Mouse (Mus musculus) MEL (cell line): ENCODE data around the gene Chka. TPM values are rescaled to one million over a fixed set of nuclear protein-coding genes. Genes with fewer than 3 reads are reported as not detected.

Experiments
- DNase-seq: peaks from one replicate; pipeline ENCODE4 v3.0.0; 2011; ENCODE audit warnings: low read depth, low spot score
- H3K27ac ChIP-seq: 2 replicates; pipeline ENCODE4 v1.5.1; 2012; ENCODE audit warnings: low read depth, mild to moderate bottlenecking, control low read depth, low read length, moderate library complexity; ENCODE audit not compliant: control insufficient read depth
- H3K27me3 ChIP-seq, 2 experiments: fragments of 150-350 bp in 1 of 2; sonication (generic) in 1 of 2; 2 replicates each; pipeline ENCODE4 v1.6.1; 2012; ENCODE audit warnings: low read length in 2 of 2, mild to moderate bottlenecking in 2 of 2, improper control_type of control experiment in 1 of 2, moderate library complexity in 1 of 2; ENCODE audit not compliant: insufficient read depth in 2 of 2, control insufficient read depth in 1 of 2
- H3K36me3 ChIP-seq, 2 experiments: 2 replicates each; pipeline ENCODE4 v1.6.1; 2012 to 2014; ENCODE audit warnings: low read length in 2 of 2, improper control_type of control experiment in 1 of 2, inconsistent platforms in 1 of 2, mild to moderate bottlenecking in 1 of 2; ENCODE audit not compliant: insufficient read depth in 2 of 2, control insufficient read depth in 1 of 2
- H3K4me1 ChIP-seq, 2 experiments: fragments of 150-350 bp in 1 of 2; sonication (generic) in 1 of 2; 2 replicates each; pipeline ENCODE4 v1.6.1; 2012; ENCODE audit warnings: low read length in 2 of 2, improper control_type of control experiment in 1 of 2, mild to moderate bottlenecking in 1 of 2; ENCODE audit not compliant: insufficient read depth in 2 of 2, control insufficient read depth in 1 of 2
- H3K4me3 ChIP-seq, 2 experiments: fragments of 150-350 bp in 1 of 2; sonication (generic) in 1 of 2; 2 replicates each; pipeline ENCODE4 v1.5.1; 2012; ENCODE audit warnings: low read depth in 2 of 2, low read length in 2 of 2, mild to moderate bottlenecking in 2 of 2, moderate library complexity in 2 of 2, control low read depth in 1 of 2, improper control_type of control experiment in 1 of 2; ENCODE audit not compliant: control insufficient read depth in 1 of 2, insufficient read depth in 1 of 2
- H3K79me2 ChIP-seq: 2 replicates; pipeline ENCODE4 v1.6.1; 2012; ENCODE audit warnings: mild to moderate bottlenecking, low read length, moderate library complexity; ENCODE audit not compliant: control insufficient read depth, poor library complexity, insufficient read depth
- H3K9ac ChIP-seq: 2 replicates; pipeline ENCODE4 v1.6.1; 2012; ENCODE audit warnings: low read depth, mild to moderate bottlenecking, control low read depth, low read length, moderate library complexity; ENCODE audit not compliant: control insufficient read depth, poor library complexity, severe bottlenecking
- H3K9me3 ChIP-seq: fragments of 150-350 bp; sonication (generic); replicated peaks from 2 replicates; pipeline ENCODE4 v1.6.1; 2012; ENCODE audit warnings: mild to moderate bottlenecking, low read length, improper control_type of control experiment, moderate library complexity; ENCODE audit not compliant: insufficient read depth
- E2F4 ChIP-seq: IDR thresholded peaks from 2 replicates; pipeline ENCODE4 v1.6.1; 2011; ENCODE audit warnings: low read depth, low read length, improper control_type of control experiment, borderline replicate concordance
- ELF1 ChIP-seq: IDR thresholded peaks from 2 replicates; pipeline ENCODE4 v1.6.1; 2014; ENCODE audit warnings: low read depth, mild to moderate bottlenecking, inconsistent platforms, low read length, improper control_type of control experiment, moderate library complexity
- GABPA ChIP-seq: IDR thresholded peaks from 2 replicates; pipeline ENCODE4 v1.6.1; 2012; ENCODE audit warnings: low read depth, mild to moderate bottlenecking, inconsistent platforms, low read length, improper control_type of control experiment, moderate library complexity
- GATA1 ChIP-seq: IDR thresholded peaks from 2 replicates; pipeline ENCODE4 v1.6.1; 2011; ENCODE audit warnings: low read depth, low read length, improper control_type of control experiment
- MAX ChIP-seq: IDR thresholded peaks from 2 replicates; pipeline ENCODE4 v1.6.1; 2011; ENCODE audit warnings: low read length, improper control_type of control experiment
- MAZ ChIP-seq: IDR thresholded peaks from 2 replicates; pipeline ENCODE4 v1.6.1; 2012; ENCODE audit warnings: low read depth, mild to moderate bottlenecking, inconsistent platforms, low read length, improper control_type of control experiment
- MEF2A ChIP-seq: IDR thresholded peaks from 2 replicates; pipeline ENCODE4 v1.6.1; 2014; ENCODE audit warnings: low read depth, mild to moderate bottlenecking, inconsistent platforms, low read length, improper control_type of control experiment; ENCODE audit not compliant: poor library complexity, insufficient replicate concordance, severe bottlenecking; ENCODE audit errors: extremely low read depth
- MXI1 ChIP-seq: IDR thresholded peaks from 2 replicates; pipeline ENCODE4 v1.6.1; 2011; ENCODE audit warnings: mild to moderate bottlenecking, low read depth, low read length, improper control_type of control experiment
- MYB ChIP-seq: IDR thresholded peaks from 2 replicates; pipeline ENCODE4 v1.6.1; 2011; ENCODE audit warnings: mild to moderate bottlenecking, low read depth, low read length, improper control_type of control experiment
- MYC ChIP-seq: IDR thresholded peaks from 2 replicates; pipeline ENCODE4 v1.6.1; 2011; ENCODE audit warnings: low read depth, mild to moderate bottlenecking, low read length, improper control_type of control experiment, moderate library complexity
- NRF1 ChIP-seq: IDR thresholded peaks from 2 replicates; pipeline ENCODE4 v1.6.1; 2014; ENCODE audit warnings: low read depth, mild to moderate bottlenecking, inconsistent platforms, low read length, improper control_type of control experiment, moderate library complexity; ENCODE audit not compliant: poor library complexity, insufficient read depth, severe bottlenecking
- POLR2AphosphoS2 ChIP-seq: IDR thresholded peaks from 2 replicates; pipeline ENCODE4 v1.6.1; 2011; ENCODE audit warnings: low read length, improper control_type of control experiment
- POLR2AphosphoS5 ChIP-seq: IDR thresholded peaks from 2 replicates; pipeline ENCODE4 v1.6.1; 2012; ENCODE audit warnings: low read depth, borderline replicate concordance, mild to moderate bottlenecking, inconsistent platforms, low read length, moderate library complexity, mixed read lengths
- RCOR1 ChIP-seq: IDR thresholded peaks from 2 replicates; pipeline ENCODE4 v1.6.1; 2012; ENCODE audit warnings: low read depth, mild to moderate bottlenecking, inconsistent platforms, low read length, improper control_type of control experiment
- SMC3 ChIP-seq: IDR thresholded peaks from 2 replicates; pipeline ENCODE4 v1.6.1; 2011; ENCODE audit warnings: low read depth, low read length, improper control_type of control experiment
- TBP ChIP-seq: IDR thresholded peaks from 2 replicates; pipeline ENCODE4 v1.8.0; 2011; ENCODE audit warnings: low read depth, low read length, improper control_type of control experiment
- ZC3H11A ChIP-seq: IDR thresholded peaks from 2 replicates; pipeline ENCODE4 v1.6.1; 2012; ENCODE audit warnings: low read depth, mild to moderate bottlenecking, inconsistent platforms, low read length, improper control_type of control experiment
- polyA plus RNA-seq, 2 experiments: library from polyadenylated mRNA; stranded (reverse) in 1 of 2; unstranded in 1 of 2; fragments of >175 nt in 1 of 2; fragments of >200 nt in 1 of 2; gene quantifications; 2 replicates each; pipeline versions ENCODE4 v1.2.1 to v1.2.4; 2012; ENCODE audit warnings: low replicate concordance in 2 of 2, low read depth in 1 of 2; ENCODE audit not compliant: insufficient read length in 2 of 2, insufficient read depth in 1 of 2, missing spikeins in 1 of 2
- total RNA-seq: library from RNA; depleted of rRNA; stranded (reverse); fragments of 300-350 nt; gene quantifications from 2 replicates; pipeline ENCODE4 v1.2.3, GENCODE M21; 2012

The Chka gene
- total and polyA plus RNA-seq, 3 experiments = 12.5 to 21.0 TPM; not detected in 1

- TF ChIP-seq MAX (no peak), E2F4 (no peak), ZC3H11A (no peak), GATA1 (no peak)
- DNase-seq = no peak
- no peak overlapping the region for H3K27ac ChIP-seq
These were observed 11.3 kb upstream of the Chka start for GRCm38 (mm10) chr19:3840214-3840651.

GRCm38 (mm10) chr19:3840685-3841084 is 10.9 kb upstream of the Chka start:
- TF ChIP-seq GATA1 (no peak), ELF1 (no peak), ZC3H11A (no peak), SMC3 (no peak), POLR2AphosphoS5 (no peak), POLR2AphosphoS2 (no peak), TBP (no peak), RCOR1 (no peak), MXI1 (no peak), GABPA (no peak), MEF2A (no peak), MYC (no peak), MAZ (no peak), MYB (no peak), NRF1 (no peak)
- Histone ChIP-seq H3K27ac (no peak overlapping the region), H3K9ac (no peak overlapping the region), H3K9me3 (no peaks in the 10 kb centered on the region), H3K27me3 (no peaks in the 10 kb centered on the region; a peak in 2 of 4 replicates), H3K4me1 (no peaks in the 10 kb centered on the region), H3K36me3 (no peaks in the 10 kb centered on the region), H3K79me2 (no peaks in the 10 kb centered on the region), H3K4me3 (no peak overlapping the region)
- DNase-seq = no peak

More at GRCm38 (mm10) chr19:3840214-3840651, 11.3 kb upstream of the Chka start:
- H3K4me3 ChIP-seq = no peak overlapping the region
- no peaks in the 10 kb centered on the region for H3K79me2 ChIP-seq
- no peaks in the 10 kb centered on the region for H3K4me1 ChIP-seq
- no peaks in the 10 kb centered on the region for H3K36me3 ChIP-seq
- no peaks in the 10 kb centered on the region for H3K9me3 ChIP-seq
- H3K27me3 ChIP-seq = no peaks in the 10 kb centered on the region; a peak in 2 of 4 replicates
- no peak overlapping the region for H3K9ac ChIP-seq
